Mouse (Mus musculus) C2C12 (cell line): ENCODE measurements around the gene Pde2a.

ENCODE experiments used
- CTCF ChIP-seq: IDR thresholded peaks from one replicate; pipeline ENCODE4 v1.5.1; 2011; ENCODE audit not compliant: control insufficient read depth, insufficient read depth, insufficient read length
- USF1 ChIP-seq: IDR thresholded peaks from one replicate; pipeline ENCODE4 v1.6.1; 2011; ENCODE audit warnings: low read depth, mild to moderate bottlenecking, control low read depth, moderate library complexity

GRCm38 (mm10) chr7:101499701-101500100 is 78.2 kb downstream of the Pde2a start:
- TF ChIP-seq CTCF (no peak), USF1 (no peak)
